Mouse (Mus musculus): Measurements from ENCODE around the gene Wdr66. TPM values are rescaled to one million over a fixed set of nuclear protein-coding genes. Genes with fewer than 3 reads are reported as not detected.
A peak's percentile ranks its signal among the peaks of the same experiment; 100 is the strongest.

Gene Wdr66
- polyA plus RNA-seq, 1 experiment from 2014 or later = 0.64 TPM

DNA sequence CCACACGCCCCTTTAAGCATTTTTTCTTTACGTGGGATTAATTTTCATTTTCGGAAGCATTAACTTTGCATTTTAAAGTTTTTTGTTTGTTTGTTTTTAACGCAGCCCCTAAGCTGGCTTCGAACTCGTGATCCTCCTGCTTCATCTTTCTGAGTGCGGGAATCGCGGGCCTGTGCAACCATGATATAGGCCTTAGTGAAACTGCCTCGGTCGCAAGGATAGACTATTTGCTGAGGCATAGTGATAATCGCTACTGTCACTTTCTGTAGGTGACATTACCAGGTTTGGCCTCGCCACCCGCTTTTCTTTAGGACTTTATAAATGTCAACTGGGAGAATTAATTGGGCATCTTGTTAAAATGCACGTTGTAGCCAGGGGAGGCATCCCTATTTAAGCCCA is 23.4 kb upstream of the Wdr66 start:
- H3K9ac ChIP-seq (ENCODE audit: low read depth, low read length) = peak overlapping the region; percentile 89
- H3K27ac ChIP-seq (ENCODE audit: low read depth, low read length) = no peak overlapping the region
- H3K4me3 ChIP-seq (ENCODE audit: low read depth, low read length) = peak overlapping the region; percentile 87
- H3K4me1 ChIP-seq (ENCODE audit: control insufficient read depth, insufficient read depth, low read length) = peaks cover 8% of the 10 kb centered on the region; the same call in 1 of the 2 replicates
- H3K9me3 ChIP-seq (replicated peaks; ENCODE audit: control insufficient read depth, low read length) = no peaks in the 10 kb centered on the region
- no peaks in the 10 kb centered on the region for H3K36me3 ChIP-seq (ENCODE audit: control insufficient read depth, insufficient read depth, low read length)
- H3K27me3 ChIP-seq (ENCODE audit: control insufficient read depth, insufficient read depth, low read length) = no peaks in the 10 kb centered on the region
- H3K4me2 ChIP-seq = peak overlapping the region; percentile 76
- ATAC-seq (replicated peaks; ENCODE audit: insufficient number of reproducible peaks, low FRiP score, low TSS enrichment) = no peak
- WGBS (ENCODE audit: insufficient replicate concordance) = 10% methylated on average over 15 of the region's 15 CpGs

DNA sequence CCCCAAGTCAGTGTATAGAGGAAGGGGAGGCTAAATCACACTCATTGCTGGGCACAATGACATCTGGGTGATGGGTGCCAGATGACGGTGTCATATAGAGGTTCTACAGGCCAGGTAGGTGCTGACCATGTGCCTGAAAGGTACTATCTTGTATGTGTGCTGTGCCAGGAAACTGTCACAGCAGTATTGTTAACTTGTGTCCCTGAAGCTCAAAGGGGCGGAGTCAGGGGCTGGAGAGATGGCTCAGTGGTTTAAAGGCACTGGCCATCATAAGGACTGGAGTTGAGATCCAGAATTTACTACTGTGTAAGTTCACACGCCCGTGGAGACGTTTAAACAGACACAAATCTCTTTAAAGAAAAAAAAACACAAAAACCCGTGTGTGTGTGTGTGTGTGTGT is 22.6 kb upstream of the Wdr66 start:
- ATAC-seq (replicated peaks; ENCODE audit: insufficient number of reproducible peaks, low FRiP score, low TSS enrichment) = no peak
- Histone ChIP-seq H3K9ac (ENCODE audit: low read depth, low read length) (no peak overlapping the region), H3K27me3 (ENCODE audit: control insufficient read depth, insufficient read depth, low read length) (no peaks in the 10 kb centered on the region), H3K4me1 (ENCODE audit: control insufficient read depth, insufficient read depth, low read length) (peaks cover 8% of the 10 kb centered on the region; the same call in 1 of the 2 replicates), H3K36me3 (ENCODE audit: control insufficient read depth, insufficient read depth, low read length) (no peaks in the 10 kb centered on the region), H3K27ac (ENCODE audit: low read depth, low read length) (no peak overlapping the region), H3K4me2 (peak overlapping the region; percentile 76), H3K4me3 (ENCODE audit: low read depth, low read length) (no peak overlapping the region), H3K9me3 (replicated peaks; ENCODE audit: control insufficient read depth, low read length) (no peaks in the 10 kb centered on the region)
- WGBS (ENCODE audit: insufficient replicate concordance) = 90% methylated on average over 6 of the region's 6 CpGs

DNA sequence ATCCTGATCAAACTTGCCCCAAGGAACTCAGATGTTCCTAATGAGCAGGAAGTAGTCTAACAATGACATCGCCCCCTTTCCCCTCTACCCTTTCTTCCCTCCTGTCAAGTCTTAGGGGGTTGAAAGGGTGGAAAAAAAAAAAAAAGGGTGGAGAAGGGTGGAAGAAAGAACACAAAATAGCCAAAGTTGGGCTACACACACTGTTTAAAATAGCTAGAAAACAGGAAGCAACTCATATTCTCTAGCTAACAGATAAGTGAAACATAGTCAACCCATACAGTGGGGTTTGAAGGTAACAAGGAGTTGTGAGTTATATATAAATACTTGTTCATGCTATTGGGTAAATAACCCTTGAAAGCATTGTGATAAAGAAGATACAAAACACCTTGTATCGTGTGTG is 19.7 kb upstream of the Wdr66 start:
- H3K36me3 ChIP-seq (ENCODE audit: control insufficient read depth, insufficient read depth, low read length) = no peaks in the 10 kb centered on the region
- no peak for ATAC-seq (replicated peaks; ENCODE audit: insufficient number of reproducible peaks, low FRiP score, low TSS enrichment)
- no peak overlapping the region for H3K27ac ChIP-seq (ENCODE audit: low read depth, low read length)
- H3K4me2 ChIP-seq = no peak overlapping the region
- H3K9me3 ChIP-seq (replicated peaks; ENCODE audit: control insufficient read depth, low read length) = no peaks in the 10 kb centered on the region
- no peak overlapping the region for H3K4me3 ChIP-seq (ENCODE audit: low read depth, low read length)
- WGBS (ENCODE audit: insufficient replicate concordance) = 84% methylated on average over 2 of the region's 2 CpGs
- H3K27me3 ChIP-seq (ENCODE audit: control insufficient read depth, insufficient read depth, low read length) = no peaks in the 10 kb centered on the region
- no peak overlapping the region for H3K9ac ChIP-seq (ENCODE audit: low read depth, low read length)
- H3K4me1 ChIP-seq (ENCODE audit: control insufficient read depth, insufficient read depth, low read length) = peaks cover 13% of the 10 kb centered on the region

DNA sequence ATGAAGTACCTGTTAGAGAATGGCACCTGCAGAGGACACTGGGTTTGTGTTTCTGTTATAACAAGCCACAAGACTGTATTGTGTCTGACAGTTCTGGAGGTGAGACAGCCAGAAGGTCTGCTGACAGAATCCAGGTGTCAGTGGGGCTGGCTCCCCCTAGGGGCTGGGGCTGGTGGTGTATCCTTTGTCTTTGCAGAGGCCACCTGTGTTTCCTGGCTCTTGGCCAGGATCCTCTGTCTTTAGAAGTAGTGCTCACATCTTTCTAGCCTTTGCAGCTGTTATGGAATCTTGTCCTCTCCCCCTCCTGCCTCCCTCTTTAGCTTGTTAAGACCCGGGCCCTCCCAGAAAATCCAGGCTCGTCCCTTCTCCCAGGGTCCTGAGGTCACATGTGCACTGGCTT is 16.2 kb upstream of the Wdr66 start:
- no peak for ATAC-seq (replicated peaks; ENCODE audit: insufficient number of reproducible peaks, low FRiP score, low TSS enrichment)
- Histone ChIP-seq H3K27me3 (ENCODE audit: control insufficient read depth, insufficient read depth, low read length) (no peaks in the 10 kb centered on the region), H3K27ac (ENCODE audit: low read depth, low read length) (no peak overlapping the region), H3K36me3 (ENCODE audit: control insufficient read depth, insufficient read depth, low read length) (peaks cover 8% of the 10 kb centered on the region), H3K9ac (ENCODE audit: low read depth, low read length) (no peak overlapping the region), H3K4me2 (no peak overlapping the region), H3K9me3 (replicated peaks; ENCODE audit: control insufficient read depth, low read length) (no peaks in the 10 kb centered on the region), H3K4me3 (ENCODE audit: low read depth, low read length) (no peak overlapping the region), H3K4me1 (ENCODE audit: control insufficient read depth, insufficient read depth, low read length) (peaks cover 5% of the 10 kb centered on the region)
- 56% methylated on average over 2 of the region's 2 CpGs for WGBS (ENCODE audit: insufficient replicate concordance)

DNA sequence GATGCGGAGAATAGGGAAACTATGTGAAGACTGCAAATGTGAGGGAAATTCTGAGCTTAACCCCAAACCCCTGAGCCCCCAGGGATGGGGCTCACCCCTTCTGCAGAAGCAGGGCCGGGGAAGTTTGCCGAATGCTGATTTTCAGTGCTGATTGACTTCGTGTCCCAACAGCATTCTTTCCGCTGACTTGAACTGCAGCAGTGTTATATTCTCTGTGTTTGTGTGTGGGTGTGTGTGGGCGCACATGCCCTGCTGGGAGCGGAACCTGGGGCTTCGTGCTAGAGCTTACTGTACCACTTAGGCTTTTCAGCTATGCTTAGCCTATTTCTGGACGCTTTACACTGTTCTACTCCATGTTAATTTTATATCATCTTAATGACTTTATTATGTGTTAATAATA is 15.5 kb upstream of the Wdr66 start:
- Histone ChIP-seq H3K4me1 (ENCODE audit: control insufficient read depth, insufficient read depth, low read length) (peaks cover 5% of the 10 kb centered on the region), H3K9me3 (replicated peaks; ENCODE audit: control insufficient read depth, low read length) (no peaks in the 10 kb centered on the region), H3K9ac (ENCODE audit: low read depth, low read length) (no peak overlapping the region), H3K27me3 (ENCODE audit: control insufficient read depth, insufficient read depth, low read length) (no peaks in the 10 kb centered on the region), H3K27ac (ENCODE audit: low read depth, low read length) (no peak overlapping the region), H3K4me3 (ENCODE audit: low read depth, low read length) (no peak overlapping the region), H3K36me3 (ENCODE audit: control insufficient read depth, insufficient read depth, low read length) (peaks cover 11% of the 10 kb centered on the region), H3K4me2 (no peak overlapping the region)
- WGBS (ENCODE audit: insufficient replicate concordance) = 93% methylated on average over 9 of the region's 9 CpGs
- ATAC-seq (replicated peaks; ENCODE audit: insufficient number of reproducible peaks, low FRiP score, low TSS enrichment) = no peak

DNA sequence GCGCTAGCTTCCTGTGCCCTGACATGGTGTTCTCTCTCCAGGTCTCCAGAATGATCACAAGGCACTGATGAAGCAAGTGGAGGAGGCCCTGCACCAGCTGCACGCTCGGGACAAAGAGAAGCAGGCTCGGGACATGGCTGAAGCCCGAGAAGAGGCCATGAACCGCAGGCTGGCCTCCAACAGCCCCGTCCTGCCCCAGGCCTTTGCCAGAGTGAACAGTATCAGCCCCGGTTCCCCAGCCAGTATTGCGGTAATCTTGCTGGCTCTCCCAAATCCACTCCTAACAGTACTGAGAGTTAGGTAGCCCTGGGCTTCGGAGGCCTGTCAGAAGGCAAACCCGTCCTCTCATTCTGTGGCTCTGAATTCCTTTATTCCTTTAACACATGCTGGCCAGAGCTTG is 12.4 kb upstream of the Wdr66 start:
- Histone ChIP-seq H3K4me3 (ENCODE audit: low read depth, low read length) (no peak overlapping the region), H3K4me2 (no peak overlapping the region), H3K27ac (ENCODE audit: low read depth, low read length) (no peak overlapping the region), H3K4me1 (ENCODE audit: control insufficient read depth, insufficient read depth, low read length) (peaks cover 5% of the 10 kb centered on the region), H3K27me3 (ENCODE audit: control insufficient read depth, insufficient read depth, low read length) (no peaks in the 10 kb centered on the region), H3K36me3 (ENCODE audit: control insufficient read depth, insufficient read depth, low read length) (peaks cover 17% of the 10 kb centered on the region), H3K9me3 (replicated peaks; ENCODE audit: control insufficient read depth, low read length) (no peaks in the 10 kb centered on the region), H3K9ac (ENCODE audit: low read depth, low read length) (no peak overlapping the region)
- WGBS (ENCODE audit: insufficient replicate concordance) = 90% methylated on average over 11 of the region's 11 CpGs
- no peak for ATAC-seq (replicated peaks; ENCODE audit: insufficient number of reproducible peaks, low FRiP score, low TSS enrichment)

DNA sequence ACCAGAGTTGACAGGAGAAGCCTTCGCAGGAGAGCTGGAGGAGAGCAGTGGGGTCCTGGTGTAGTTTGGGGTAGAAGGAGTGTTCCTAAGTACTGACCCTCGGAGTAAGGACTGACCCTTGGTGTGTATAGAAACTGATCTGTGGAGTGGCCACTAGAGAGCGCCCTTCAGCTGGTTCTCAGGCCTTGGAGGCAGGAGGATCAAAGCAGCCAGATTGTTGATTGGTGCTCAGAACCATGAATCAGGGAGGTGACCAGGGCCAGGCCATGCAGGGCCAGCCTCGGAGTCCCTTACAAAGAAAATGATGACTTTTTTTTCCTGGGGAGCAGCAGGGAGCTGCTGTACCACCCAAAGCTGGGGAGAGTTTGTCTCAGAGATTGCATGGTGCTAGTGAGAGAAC is 6.4 kb upstream of the Wdr66 start:
- ATAC-seq (replicated peaks; ENCODE audit: insufficient number of reproducible peaks, low FRiP score, low TSS enrichment) = no peak
- peaks cover 11% of the 10 kb centered on the region for H3K36me3 ChIP-seq (ENCODE audit: control insufficient read depth, insufficient read depth, low read length)
- no peak overlapping the region for H3K4me2 ChIP-seq
- H3K4me3 ChIP-seq (ENCODE audit: low read depth, low read length) = no peak overlapping the region
- WGBS (ENCODE audit: insufficient replicate concordance) = 25% methylated on average over 4 of the region's 4 CpGs
- H3K4me1 ChIP-seq (ENCODE audit: control insufficient read depth, insufficient read depth, low read length) = no peaks in the 10 kb centered on the region
- no peaks in the 10 kb centered on the region for H3K27me3 ChIP-seq (ENCODE audit: control insufficient read depth, insufficient read depth, low read length)
- H3K9me3 ChIP-seq (replicated peaks; ENCODE audit: control insufficient read depth, low read length) = no peaks in the 10 kb centered on the region
- no peak overlapping the region for H3K27ac ChIP-seq (ENCODE audit: low read depth, low read length)
- no peak overlapping the region for H3K9ac ChIP-seq (ENCODE audit: low read depth, low read length)

DNA sequence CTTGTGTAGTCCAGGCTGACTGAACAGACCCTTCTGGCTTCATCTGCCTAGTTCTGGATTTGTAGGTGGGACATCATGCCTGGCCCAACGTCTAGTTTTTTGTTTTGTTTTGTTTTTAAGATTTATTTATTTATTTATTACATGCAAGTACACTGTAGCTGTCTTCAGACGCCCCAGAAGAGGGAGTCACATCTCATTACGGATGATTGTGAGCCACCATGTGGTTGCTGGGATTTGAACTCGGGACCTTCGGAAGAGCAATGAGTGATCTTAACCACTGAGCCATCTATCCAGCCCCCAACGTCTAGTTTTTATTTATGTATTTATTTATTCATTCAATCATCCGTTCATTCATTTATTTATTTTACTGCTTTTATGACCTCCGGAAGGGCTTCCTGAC is 512 bp upstream of the Wdr66 start:
- H3K4me2 ChIP-seq = peak overlapping the region; percentile 59; the same call in 1 of the 2 replicates
- H3K27ac ChIP-seq (ENCODE audit: low read depth, low read length) = no peak overlapping the region
- ATAC-seq (replicated peaks; ENCODE audit: insufficient number of reproducible peaks, low FRiP score, low TSS enrichment) = no peak
- no peak overlapping the region for H3K9ac ChIP-seq (ENCODE audit: low read depth, low read length)
- H3K27me3 ChIP-seq (ENCODE audit: control insufficient read depth, insufficient read depth, low read length) = no peaks in the 10 kb centered on the region
- WGBS (ENCODE audit: insufficient replicate concordance) = 67% methylated on average over 8 of the region's 8 CpGs
- no peaks in the 10 kb centered on the region for H3K4me1 ChIP-seq (ENCODE audit: control insufficient read depth, insufficient read depth, low read length)
- H3K9me3 ChIP-seq (replicated peaks; ENCODE audit: control insufficient read depth, low read length) = no peaks in the 10 kb centered on the region
- no peak overlapping the region for H3K4me3 ChIP-seq (ENCODE audit: low read depth, low read length)
- H3K36me3 ChIP-seq (ENCODE audit: control insufficient read depth, insufficient read depth, low read length) = no peaks in the 10 kb centered on the region

DNA sequence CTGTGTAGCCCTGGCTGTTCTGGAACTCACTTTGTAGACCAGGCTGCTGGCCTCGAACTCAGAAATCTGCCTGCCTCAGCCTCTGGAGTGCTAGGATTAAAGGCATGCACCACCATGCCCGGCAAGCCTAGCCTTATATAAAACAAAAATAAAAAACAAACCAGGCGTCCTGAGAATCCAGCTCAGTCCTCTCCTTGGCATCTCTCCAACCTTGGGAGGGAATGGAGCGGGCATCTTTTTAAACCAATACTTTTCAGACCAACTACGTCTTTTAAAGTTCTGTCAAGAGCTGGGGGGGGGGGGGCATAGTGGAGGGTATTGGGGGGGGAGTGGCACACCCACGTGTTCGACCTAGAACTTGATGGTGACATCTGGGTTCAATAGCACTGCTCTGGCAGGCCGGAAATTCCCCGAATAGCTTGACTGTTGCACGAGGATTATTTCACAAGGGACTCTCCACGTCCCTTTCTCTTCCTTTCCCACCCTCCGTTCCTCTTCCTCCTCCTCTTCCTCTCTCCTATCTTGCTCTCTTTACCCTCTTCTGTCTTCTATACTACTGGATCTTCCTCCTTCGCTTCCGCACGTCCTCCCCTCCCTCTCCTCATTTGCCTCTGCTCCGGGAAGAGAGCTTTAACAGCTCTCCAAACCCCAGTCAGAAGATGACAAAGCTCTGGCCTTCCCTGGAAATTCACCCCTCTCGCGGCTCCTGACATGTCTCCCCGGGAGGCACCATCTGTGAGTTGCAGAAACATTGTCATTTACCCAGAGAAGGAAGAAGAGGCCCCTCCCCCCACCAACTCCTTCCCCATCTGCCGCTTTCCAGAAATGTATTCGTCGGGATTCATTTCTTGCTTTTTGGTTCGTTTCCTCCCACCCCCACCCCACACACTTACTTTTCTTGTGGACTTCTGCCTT is 5.2 kb downstream of the Wdr66 start:
- Histone ChIP-seq H3K4me1 (ENCODE audit: control insufficient read depth, insufficient read depth, low read length) (0 out of 2 replicates have a peak, but pooled peaks cover 3% of the 10 kb centered on the region), H3K27me3 (ENCODE audit: control insufficient read depth, insufficient read depth, low read length) (no peaks in the 10 kb centered on the region), H3K4me2 (peak overlapping the region; percentile 41), H3K27ac (ENCODE audit: low read depth, low read length) (no peak overlapping the region), H3K9ac (ENCODE audit: low read depth, low read length) (no peak overlapping the region), H3K9me3 (replicated peaks; ENCODE audit: control insufficient read depth, low read length) (no peaks in the 10 kb centered on the region), H3K4me3 (ENCODE audit: low read depth, low read length) (no peak overlapping the region), H3K36me3 (ENCODE audit: control insufficient read depth, insufficient read depth, low read length) (no peaks in the 10 kb centered on the region)
- no peak for ATAC-seq (replicated peaks; ENCODE audit: insufficient number of reproducible peaks, low FRiP score, low TSS enrichment)
- WGBS (ENCODE audit: insufficient replicate concordance) = 29% methylated on average over 23 of the region's 23 CpGs
